Mouse (Mus musculus) embryonic facial prominence, embryonic 12.5 days (tissue): ENCODE measurements around the gene Fsd2. TPM values are rescaled to one million over a fixed set of nuclear protein-coding genes. Genes with fewer than 3 reads are reported as not detected.
A peak's percentile ranks its signal among the peaks of the same experiment; 100 is the strongest.

ENCODE experiments used
- ATAC-seq: fragments of 200-750 bp; cut with Nextera tagmentation; 2 replicates; pipeline ENCODE4 v1.8.0; 2017; ENCODE audit not compliant: insufficient number of reproducible peaks, insufficient read depth, low FRiP score, low TSS enrichment
- H3K27ac ChIP-seq: fragments of 300-500 bp; sonication (generic); 2 replicates; pipeline ENCODE4 v1.5.1; 2016; ENCODE audit warnings: mild to moderate bottlenecking
- H3K27me3 ChIP-seq: fragments of 300-500 bp; sonication (generic); 2 replicates; pipeline ENCODE4 v1.6.1; 2016; ENCODE audit warnings: mild to moderate bottlenecking, moderate library complexity
- H3K36me3 ChIP-seq: fragments of 300-500 bp; sonication (generic); 2 replicates; pipeline ENCODE4 v1.6.1; 2016; ENCODE audit warnings: mild to moderate bottlenecking
- H3K4me1 ChIP-seq: fragments of 300-500 bp; sonication (generic); 2 replicates; pipeline ENCODE4 v1.6.1; 2016
- H3K4me2 ChIP-seq: fragments of 300-500 bp; sonication (generic); replicated peaks from 2 replicates; pipeline ENCODE4 v1.6.1; 2016; ENCODE audit warnings: mild to moderate bottlenecking, moderate library complexity
- H3K4me3 ChIP-seq: fragments of 300-500 bp; sonication (generic); 2 replicates; pipeline ENCODE4 v1.5.1; 2016; ENCODE audit warnings: mild to moderate bottlenecking
- H3K9ac ChIP-seq: fragments of 300-500 bp; sonication (generic); 2 replicates; pipeline ENCODE4 v1.6.1; 2016; ENCODE audit warnings: mild to moderate bottlenecking, moderate library complexity
- H3K9me3 ChIP-seq: fragments of 300-500 bp; sonication (generic); 2 replicates; pipeline ENCODE4 v1.6.1; 2016; ENCODE audit warnings: mild to moderate bottlenecking, moderate library complexity
- whole genome bisulfite sequencing: fragments of 180-500 bp; shearing (Covaris S2); methylation state at CpG from one replicate; pipeline ENCODE4 v1.1.7; 2016; 5-methylcytosine and 5-hydroxymethylcytosine counted together
- polyA plus RNA-seq: library from polyadenylated mRNA; unstranded; fragments of >200 nt; fragmentation: Nextera tagmentation; extraction: Ambion mirVana; gene quantifications from 2 replicates; pipeline ENCODE4 v1.2.1, GENCODE M21; 2016

Gene Fsd2
- polyA plus RNA-seq, 1 experiment from 2014 or later = 0.10 TPM

- 77% methylated on average over 9 of the region's 9 CpGs for WGBS
- Histone ChIP-seq H3K4me3 (no peak overlapping the region), H3K27me3 (no peaks in the 10 kb centered on the region), H3K4me2 (no peak overlapping the region), H3K9me3 (no peaks in the 10 kb centered on the region), H3K9ac (no peak overlapping the region), H3K4me1 (no peaks in the 10 kb centered on the region), H3K27ac (no peak overlapping the region), H3K36me3 (peaks cover 31% of the 10 kb centered on the region; the same call in 1 of the 2 replicates)
- no peak for ATAC-seq
Observed at GRCm38 (mm10) chr7:81592686-81593085, 25.9 kb upstream of the Fsd2 start.

GRCm38 (mm10) chr7:81587238-81587637 lies 20.5 kb upstream of the Fsd2 start:
- 84% methylated on average over 4 of the region's 4 CpGs for WGBS
- Histone ChIP-seq H3K9ac (no peak overlapping the region), H3K4me2 (no peak overlapping the region), H3K27ac (no peak overlapping the region), H3K4me3 (no peak overlapping the region), H3K36me3 (peaks cover 31% of the 10 kb centered on the region), H3K4me1 (no peaks in the 10 kb centered on the region), H3K9me3 (no peaks in the 10 kb centered on the region), H3K27me3 (no peaks in the 10 kb centered on the region)
- ATAC-seq = no peak

- no peak overlapping the region for H3K4me2 ChIP-seq
- WGBS = 88% methylated on average over 7 of the region's 7 CpGs
- no peak overlapping the region for H3K4me3 ChIP-seq
- no peak overlapping the region for H3K27ac ChIP-seq
- peaks cover 28% of the 10 kb centered on the region for H3K36me3 ChIP-seq
- no peaks in the 10 kb centered on the region for H3K9me3 ChIP-seq
- no peak for ATAC-seq
- H3K27me3 ChIP-seq = no peaks in the 10 kb centered on the region
- H3K4me1 ChIP-seq = no peaks in the 10 kb centered on the region
- no peak overlapping the region for H3K9ac ChIP-seq
Observed at GRCm38 (mm10) chr7:81585326-81585725, 18.6 kb upstream of the Fsd2 start.

- Histone ChIP-seq H3K27ac (no peak overlapping the region), H3K4me3 (no peak overlapping the region), H3K4me1 (no peaks in the 10 kb centered on the region), H3K4me2 (no peak overlapping the region), H3K36me3 (peaks cover 25% of the 10 kb centered on the region), H3K9ac (no peak overlapping the region), H3K9me3 (no peaks in the 10 kb centered on the region), H3K27me3 (no peaks in the 10 kb centered on the region)
- 69% methylated on average over 3 of the region's 3 CpGs for WGBS
- no peak for ATAC-seq
Observed at GRCm38 (mm10) chr7:81583512-81583911, 16.8 kb upstream of the Fsd2 start.

- 94% methylated on average over 5 of the region's 5 CpGs for WGBS
- Histone ChIP-seq H3K9me3 (no peaks in the 10 kb centered on the region), H3K9ac (no peak overlapping the region), H3K4me2 (no peak overlapping the region), H3K4me3 (no peak overlapping the region), H3K4me1 (no peaks in the 10 kb centered on the region), H3K36me3 (peaks cover 9% of the 10 kb centered on the region), H3K27ac (no peak overlapping the region), H3K27me3 (no peaks in the 10 kb centered on the region)
- no peak for ATAC-seq
Observed at GRCm38 (mm10) chr7:81579312-81579711, 12.6 kb upstream of the Fsd2 start.

- Histone ChIP-seq H3K4me1 (no peaks in the 10 kb centered on the region), H3K27me3 (no peaks in the 10 kb centered on the region), H3K9ac (no peak overlapping the region), H3K27ac (no peak overlapping the region), H3K4me2 (no peak overlapping the region), H3K9me3 (no peaks in the 10 kb centered on the region), H3K4me3 (no peak overlapping the region), H3K36me3 (peaks cover 9% of the 10 kb centered on the region)
- 89% methylated on average over 7 of the region's 7 CpGs for WGBS
- ATAC-seq = no peak
Observed at GRCm38 (mm10) chr7:81578413-81578812, 11.7 kb upstream of the Fsd2 start.

GRCm38 (mm10) chr7:81577872-81578271 lies 11.1 kb upstream of the Fsd2 start:
- H3K9me3 ChIP-seq = no peaks in the 10 kb centered on the region
- peaks cover under 1% of the 10 kb centered on the region; the same call in 1 of the 2 replicates for H3K4me1 ChIP-seq
- ATAC-seq = no peak
- H3K4me2 ChIP-seq = no peak overlapping the region
- H3K9ac ChIP-seq = no peak overlapping the region
- H3K27me3 ChIP-seq = no peaks in the 10 kb centered on the region
- H3K27ac ChIP-seq = no peak overlapping the region
- H3K4me3 ChIP-seq = no peak overlapping the region
- peaks cover 9% of the 10 kb centered on the region for H3K36me3 ChIP-seq
- WGBS = 93% methylated on average over 3 of the region's 3 CpGs

- Histone ChIP-seq H3K4me1 (peaks cover 9% of the 10 kb centered on the region; the same call in 1 of the 2 replicates), H3K9me3 (no peaks in the 10 kb centered on the region), H3K27me3 (no peaks in the 10 kb centered on the region), H3K36me3 (peaks cover 9% of the 10 kb centered on the region), H3K27ac (no peak overlapping the region), H3K9ac (no peak overlapping the region), H3K4me2 (no peak overlapping the region), H3K4me3 (no peak overlapping the region)
- no peak for ATAC-seq
- WGBS = 96% methylated on average over 10 of the region's 10 CpGs
Observed at GRCm38 (mm10) chr7:81575606-81576005, 8.9 kb upstream of the Fsd2 start.

GRCm38 (mm10) chr7:81573821-81574220 lies 7.1 kb upstream of the Fsd2 start:
- no peak for ATAC-seq
- Histone ChIP-seq H3K4me2 (no peak overlapping the region), H3K9ac (no peak overlapping the region), H3K4me1 (peaks cover 9% of the 10 kb centered on the region; the same call in 1 of the 2 replicates), H3K9me3 (no peaks in the 10 kb centered on the region), H3K36me3 (peaks cover 9% of the 10 kb centered on the region), H3K4me3 (no peak overlapping the region), H3K27me3 (no peaks in the 10 kb centered on the region), H3K27ac (no peak overlapping the region)
- WGBS = 91% methylated on average over 9 of the region's 9 CpGs

GRCm38 (mm10) chr7:81573397-81573796 lies 6.7 kb upstream of the Fsd2 start:
- Histone ChIP-seq H3K36me3 (peaks cover 8% of the 10 kb centered on the region), H3K9ac (no peak overlapping the region), H3K4me3 (no peak overlapping the region), H3K27ac (no peak overlapping the region), H3K27me3 (no peaks in the 10 kb centered on the region), H3K4me2 (no peak overlapping the region), H3K4me1 (peaks cover 9% of the 10 kb centered on the region; the same call in 1 of the 2 replicates), H3K9me3 (no peaks in the 10 kb centered on the region)
- no peak for ATAC-seq
- 91% methylated on average over 6 of the region's 6 CpGs for WGBS

- ATAC-seq = no peak
- no peak overlapping the region for H3K9ac ChIP-seq
- no peak overlapping the region; the same call in 1 of the 2 replicates for H3K4me2 ChIP-seq
- H3K27me3 ChIP-seq = no peaks in the 10 kb centered on the region
- peaks cover 2% of the 10 kb centered on the region; the same call in 1 of the 2 replicates for H3K36me3 ChIP-seq
- H3K4me3 ChIP-seq = peak overlapping the region; percentile 81; the same call in 1 of the 2 replicates
- H3K27ac ChIP-seq = no peak overlapping the region
- H3K9me3 ChIP-seq = no peaks in the 10 kb centered on the region
- H3K4me1 ChIP-seq = peaks cover 9% of the 10 kb centered on the region; the same call in 1 of the 2 replicates
- WGBS = 74% methylated on average over 6 of the region's 6 CpGs
Observed at GRCm38 (mm10) chr7:81572610-81573268, 6.0 kb upstream of the Fsd2 start.

GRCm38 (mm10) chr7:81571941-81572441 lies 5.2 kb upstream of the Fsd2 start:
- no peaks in the 10 kb centered on the region for H3K27me3 ChIP-seq
- WGBS = 18% methylated on average over 15 of the region's 15 CpGs
- peak overlapping the region; percentile 81 for H3K4me3 ChIP-seq
- ATAC-seq = no peak
- no peaks in the 10 kb centered on the region for H3K36me3 ChIP-seq
- peak overlapping the region; percentile 89 for H3K27ac ChIP-seq
- peaks cover 9% of the 10 kb centered on the region; the same call in 1 of the 2 replicates for H3K4me1 ChIP-seq
- no peaks in the 10 kb centered on the region for H3K9me3 ChIP-seq
- H3K9ac ChIP-seq = peak overlapping the region; percentile 78
- peak overlapping the region; percentile 73 for H3K4me2 ChIP-seq
